Mouse (Mus musculus) intestine, embryonic 16.5 days (tissue): Measurements from ENCODE around the gene Lrcol1. TPM values are rescaled to one million over a fixed set of nuclear protein-coding genes. Genes with fewer than 3 reads are reported as not detected.
A peak's percentile ranks its signal among the peaks of the same experiment; 100 is the strongest.

Source experiments
- ATAC-seq: fragments of 200-750 bp; cut with Nextera tagmentation; 2 replicates; pipeline ENCODE4 v1.8.0; 2017; ENCODE audit warnings: moderate TSS enrichment, moderate library complexity
- H3K27ac ChIP-seq: fragments of 300-500 bp; sonication (generic); 2 replicates; pipeline ENCODE4 v1.5.1; 2014; ENCODE audit warnings: mild to moderate bottlenecking, low read length
- H3K27me3 ChIP-seq: fragments of 300-500 bp; sonication (generic); replicated peaks from 2 replicates; pipeline ENCODE4 v1.6.1; 2014; ENCODE audit warnings: low read length, control low read depth, mixed read lengths; ENCODE audit not compliant: control insufficient read depth, insufficient read depth
- H3K36me3 ChIP-seq: fragments of 300-500 bp; sonication (generic); 2 replicates; pipeline ENCODE4 v1.6.1; 2014; ENCODE audit warnings: low read length, control low read depth; ENCODE audit not compliant: control insufficient read depth, insufficient read depth
- H3K4me1 ChIP-seq: fragments of 300-500 bp; sonication (generic); 2 replicates; pipeline ENCODE4 v1.6.1; 2014; ENCODE audit warnings: low read length, control low read depth, mixed read lengths; ENCODE audit not compliant: control insufficient read depth, insufficient read depth
- H3K4me2 ChIP-seq: fragments of 300-500 bp; sonication (generic); 2 replicates; pipeline ENCODE4 v1.6.1; 2014; ENCODE audit warnings: low read depth, low read length, control low read depth
- H3K4me3 ChIP-seq: fragments of 300-500 bp; sonication (generic); 2 replicates; pipeline ENCODE4 v1.5.1; 2014; ENCODE audit warnings: mild to moderate bottlenecking, low read length
- H3K9ac ChIP-seq: fragments of 300-500 bp; sonication (generic); 2 replicates; pipeline ENCODE4 v1.6.1; 2014; ENCODE audit warnings: low read depth, low read length
- H3K9me3 ChIP-seq: fragments of 300-500 bp; sonication (generic); 2 replicates; pipeline ENCODE4 v1.6.1; 2016; ENCODE audit warnings: low read length, control low read depth; ENCODE audit not compliant: control insufficient read depth
- WGBS: fragments of 180-500 bp; shearing (Covaris S2); extraction: QIAGEN DNeasy Blood & Tissue Kit; methylation state at CpG from one replicate; pipeline ENCODE4 v1.1.7; 2014; 5-methylcytosine and 5-hydroxymethylcytosine counted together
- polyA plus RNA-seq: library from polyadenylated mRNA; unstranded; fragments of >200 nt; fragmentation: Nextera tagmentation; extraction: Ambion mirVana; gene quantifications from 2 replicates; pipeline ENCODE4 v1.2.1, GENCODE M21; 2015

Lrcol1 gene
- polyA plus RNA-seq, 1 experiment from 2014 or later, result not detected

DNA sequence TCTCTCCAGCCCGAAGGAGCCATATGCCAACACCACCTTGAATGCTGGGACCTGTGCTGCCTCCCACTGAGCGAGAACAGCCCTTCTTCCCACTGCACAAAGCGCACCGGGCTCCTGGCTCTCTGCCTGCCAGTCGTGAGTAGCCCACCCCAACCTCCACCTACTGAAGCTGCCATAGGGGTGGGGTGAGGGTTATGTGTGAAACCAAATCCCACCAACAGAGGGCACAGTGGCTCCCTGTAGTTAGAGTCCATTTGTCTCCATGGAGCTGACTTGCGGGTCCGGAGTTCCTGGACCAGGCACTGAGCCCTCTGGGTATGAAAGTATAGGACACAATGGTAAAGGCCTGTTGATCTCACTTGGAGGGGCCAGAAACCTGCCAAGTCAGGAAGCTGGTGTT, 10.2 kb downstream of the Lrcol1 start:
- no peaks in the 10 kb centered on the region for H3K4me1 ChIP-seq
- no peak overlapping the region for H3K27ac ChIP-seq
- H3K4me3 ChIP-seq, result no peak overlapping the region
- 15% methylated on average over 7 of the region's 7 CpGs for WGBS
- H3K4me2 ChIP-seq, result no peak overlapping the region
- ATAC-seq, result no peak; the same call in 1 of the 2 replicates
- no peaks in the 10 kb centered on the region for H3K9me3 ChIP-seq
- H3K36me3 ChIP-seq, result no peaks in the 10 kb centered on the region
- H3K9ac ChIP-seq, result no peak overlapping the region
- peaks cover 8% of the 10 kb centered on the region; the same call in 1 of the 2 replicates for H3K27me3 ChIP-seq

DNA sequence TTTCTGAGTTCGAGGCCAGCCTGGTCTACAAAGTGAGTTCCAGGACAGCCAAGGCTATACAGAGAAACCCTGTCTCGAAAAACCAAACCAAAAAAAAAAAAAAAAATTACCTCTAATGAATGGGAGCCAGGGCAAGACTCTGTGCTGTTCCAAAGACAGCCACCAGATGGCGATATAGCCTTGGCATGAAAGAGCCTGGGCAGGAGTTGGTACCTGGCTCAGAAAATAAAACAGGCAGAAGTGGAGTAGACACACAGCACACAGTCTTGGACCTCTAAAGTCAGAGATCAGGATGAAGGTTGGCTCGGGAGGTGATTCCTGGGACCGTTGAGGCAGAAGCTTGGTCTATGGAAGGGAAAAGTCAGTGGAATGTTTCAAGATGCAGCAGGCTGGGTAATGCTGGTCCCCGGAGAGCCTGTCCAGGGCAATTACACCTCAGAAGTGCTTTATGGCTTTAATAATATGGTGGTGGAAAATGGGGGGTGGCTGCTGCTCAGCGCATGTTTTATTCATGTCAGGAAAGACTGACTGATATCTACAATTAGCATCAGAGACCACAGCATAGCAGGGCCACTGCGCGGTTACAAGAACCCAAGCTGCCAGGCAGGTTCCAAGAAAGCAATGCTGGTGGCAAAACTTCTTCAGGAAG, 13.1 kb downstream of the Lrcol1 start:
- Histone ChIP-seq H3K4me1 (no peaks in the 10 kb centered on the region), H3K36me3 (no peaks in the 10 kb centered on the region), H3K9ac (no peak overlapping the region), H3K4me3 (no peak overlapping the region), H3K9me3 (no peaks in the 10 kb centered on the region), H3K4me2 (no peak overlapping the region), H3K27me3 (peaks cover 8% of the 10 kb centered on the region; the same call in 1 of the 2 replicates), H3K27ac (no peak overlapping the region)
- 38% methylated on average over 9 of the region's 9 CpGs for WGBS
- peak; percentile 52 for ATAC-seq

DNA sequence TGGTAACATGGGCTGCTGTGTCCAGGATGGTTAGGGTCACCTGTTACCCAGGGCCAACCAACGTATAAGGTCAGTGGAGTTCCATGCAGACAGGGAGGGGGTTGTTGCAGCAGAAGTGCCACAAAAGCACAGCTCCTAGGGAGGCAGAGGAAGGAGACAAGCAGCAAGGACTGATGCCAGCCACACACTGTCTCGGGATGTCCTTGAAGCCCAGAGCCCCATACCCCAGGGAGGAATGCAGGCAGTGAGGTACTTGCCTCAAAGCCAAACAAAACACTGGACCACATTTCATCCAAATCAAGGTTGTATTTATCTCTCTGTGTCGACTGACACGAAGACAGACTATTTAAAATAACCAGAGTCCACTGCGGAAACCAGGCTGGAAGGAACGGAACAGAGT, 16.9 kb downstream of the Lrcol1 start:
- no peak for ATAC-seq
- whole genome bisulfite sequencing, result 78% methylated on average over 6 of the region's 6 CpGs
- no peaks in the 10 kb centered on the region for H3K27me3 ChIP-seq

DNA sequence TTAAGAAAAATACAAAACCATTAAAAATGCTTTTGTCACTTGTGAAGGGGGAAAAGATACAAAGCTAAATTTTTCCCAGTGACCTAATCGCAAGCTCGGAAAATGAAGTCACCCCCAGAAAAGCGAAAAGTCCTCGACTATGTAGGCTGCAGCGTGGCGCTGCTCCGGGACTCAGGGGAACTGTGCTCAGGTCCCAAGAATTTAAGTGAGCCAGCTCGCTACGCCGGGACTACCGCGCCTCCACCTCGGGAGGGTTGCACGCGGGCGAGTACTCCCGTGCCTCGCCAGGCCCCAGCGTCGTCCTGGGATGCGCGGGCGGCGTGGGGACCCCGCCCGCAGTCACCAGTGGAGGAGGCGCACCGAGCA, 18.3 kb downstream of the Lrcol1 start:
- WGBS, result 3% methylated on average over 28 of the region's 28 CpGs
- H3K27ac ChIP-seq, result no peak overlapping the region
- H3K9me3 ChIP-seq, result no peaks in the 10 kb centered on the region
- peak; percentile 56 for ATAC-seq
- peak overlapping the region; percentile 98 for H3K4me2 ChIP-seq
- H3K36me3 ChIP-seq, result no peaks in the 10 kb centered on the region
- H3K9ac ChIP-seq, result peak overlapping the region; percentile 74
- peaks cover 4% of the 10 kb centered on the region; the same call in 1 of the 2 replicates for H3K4me1 ChIP-seq
- no peaks in the 10 kb centered on the region for H3K27me3 ChIP-seq
- H3K4me3 ChIP-seq, result peak overlapping the region; percentile 60

More for the DNA sequence above, 16.9 kb downstream of the Lrcol1 start:
- H3K4me1 ChIP-seq, result peaks cover 4% of the 10 kb centered on the region; the same call in 1 of the 2 replicates
- H3K9me3 ChIP-seq, result no peaks in the 10 kb centered on the region
- no peak overlapping the region for H3K4me2 ChIP-seq
- no peak overlapping the region for H3K4me3 ChIP-seq
- no peak overlapping the region for H3K9ac ChIP-seq
- H3K27ac ChIP-seq, result no peak overlapping the region
- H3K36me3 ChIP-seq, result no peaks in the 10 kb centered on the region

DNA sequence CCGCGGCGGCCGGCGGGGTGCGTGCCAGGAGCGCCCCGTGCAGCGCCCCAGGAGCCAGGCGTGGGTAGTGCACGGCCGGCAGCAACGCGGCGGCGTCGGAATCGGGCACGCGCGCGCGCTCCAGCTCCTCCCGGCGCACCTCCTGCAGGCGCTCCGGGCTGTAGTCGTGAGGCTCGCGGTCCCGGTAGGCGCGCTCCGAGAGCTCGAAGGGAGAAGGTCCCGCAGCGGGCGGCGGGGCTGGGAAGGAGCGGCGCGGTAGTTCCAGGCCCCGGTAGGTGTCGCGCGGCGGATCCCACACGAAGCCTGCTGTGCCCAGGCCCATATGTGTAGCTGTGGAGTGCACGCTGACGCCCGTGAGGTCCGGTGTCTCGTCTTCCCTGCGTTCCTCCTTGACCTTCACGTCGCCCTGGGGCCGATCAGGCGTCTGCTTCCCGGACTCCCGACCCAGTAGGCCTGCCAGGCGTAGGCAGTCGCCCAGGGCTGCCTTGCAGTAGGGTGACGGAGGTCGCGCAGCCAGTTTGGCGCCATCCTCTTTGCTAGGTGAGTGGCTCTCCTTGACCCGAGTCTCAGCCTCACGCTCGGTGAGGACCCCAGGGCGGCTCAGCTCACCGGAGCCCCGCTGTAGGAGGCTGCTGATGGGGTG, 18.8 kb downstream of the Lrcol1 start:
- WGBS, result 4% methylated on average over 57 of the region's 72 CpGs
- Histone ChIP-seq H3K36me3 (no peaks in the 10 kb centered on the region), H3K4me2 (peak overlapping the region; percentile 98), H3K9ac (peak overlapping the region; percentile 74), H3K27ac (peak overlapping the region; percentile 58), H3K4me1 (peaks cover 4% of the 10 kb centered on the region; the same call in 1 of the 2 replicates), H3K27me3 (no peaks in the 10 kb centered on the region), H3K4me3 (peak overlapping the region; percentile 60), H3K9me3 (no peaks in the 10 kb centered on the region)
- peak; percentile 94 for ATAC-seq

DNA sequence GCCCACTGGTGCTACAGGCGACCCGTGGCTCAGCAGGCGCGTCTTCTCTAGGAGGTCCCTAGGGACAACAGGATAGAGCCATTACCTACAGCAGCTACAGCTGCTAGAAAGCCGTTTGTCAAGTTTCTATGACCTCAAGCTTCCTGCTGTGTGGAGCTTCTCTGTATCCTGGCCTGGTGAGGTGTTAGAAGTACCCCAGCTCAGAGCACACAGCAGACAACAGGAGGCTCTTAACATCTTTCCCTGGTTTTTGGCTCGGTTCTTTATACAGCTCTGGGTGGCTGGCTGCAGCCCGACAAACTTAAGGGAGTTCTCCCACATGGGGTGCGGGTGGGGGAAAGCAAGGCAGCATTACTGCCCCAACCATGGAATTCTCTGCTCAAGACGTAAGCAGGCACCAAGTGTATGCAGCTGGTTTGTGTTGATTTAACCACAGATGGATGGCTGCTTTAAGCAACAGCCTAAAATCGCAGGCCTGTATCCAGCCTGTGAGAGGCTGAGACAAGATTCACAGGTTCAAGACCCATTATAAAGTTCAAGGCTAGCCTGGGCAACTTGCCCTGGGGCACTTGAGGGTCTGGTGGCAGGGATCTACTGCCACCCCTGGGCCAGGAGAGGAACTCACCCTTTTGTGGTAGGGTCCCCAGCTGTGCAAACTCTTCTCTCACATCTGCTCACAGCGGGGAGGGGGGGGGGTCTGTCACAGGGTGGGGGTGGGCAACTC, 19.5 kb downstream of the Lrcol1 start:
- Histone ChIP-seq H3K36me3 (no peaks in the 10 kb centered on the region), H3K4me3 (peak overlapping the region; percentile 60), H3K27ac (peak overlapping the region; percentile 58), H3K9me3 (no peaks in the 10 kb centered on the region), H3K9ac (peak overlapping the region; percentile 74), H3K27me3 (no peaks in the 10 kb centered on the region), H3K4me1 (peaks cover 4% of the 10 kb centered on the region; the same call in 1 of the 2 replicates), H3K4me2 (peak overlapping the region; percentile 98)
- WGBS, result 47% methylated on average over 11 of the region's 11 CpGs
- ATAC-seq, result peak; percentile 10

DNA sequence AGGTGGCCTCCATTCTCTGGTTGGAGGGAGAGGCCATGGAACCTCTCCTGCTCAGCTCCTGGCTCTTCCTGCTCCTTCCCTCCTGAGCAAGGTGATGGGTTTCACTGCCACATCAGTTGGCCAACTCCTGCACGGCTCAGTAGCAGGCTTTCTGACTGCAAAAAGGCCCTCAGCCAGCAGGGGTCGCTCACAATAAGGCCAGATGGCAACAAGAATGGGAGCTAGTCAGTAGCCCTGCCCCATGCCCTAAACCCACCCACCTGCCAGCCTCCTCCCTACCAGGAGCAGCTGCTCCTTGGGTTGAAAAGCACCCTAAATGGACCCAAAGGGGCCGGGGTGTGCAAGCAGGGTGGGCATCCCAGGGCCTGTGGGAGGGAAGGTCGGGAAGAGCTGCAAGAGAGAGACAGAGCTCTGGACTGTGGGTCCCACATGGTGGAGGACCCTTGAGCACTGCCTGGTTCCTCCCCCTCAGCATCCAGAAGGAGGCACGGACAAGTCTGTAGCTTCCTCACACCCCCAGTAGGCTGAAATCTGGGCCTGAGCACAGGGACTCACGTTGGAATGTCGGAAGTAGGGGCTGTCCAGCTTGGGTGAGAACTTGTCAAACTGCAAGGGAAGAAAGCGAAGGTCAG, 32.4 kb downstream of the Lrcol1 start:
- H3K9ac ChIP-seq, result no peak overlapping the region
- H3K27ac ChIP-seq, result no peak overlapping the region
- no peaks in the 10 kb centered on the region for H3K4me1 ChIP-seq
- H3K4me2 ChIP-seq, result no peak overlapping the region
- no peaks in the 10 kb centered on the region for H3K27me3 ChIP-seq
- 58% methylated on average over 8 of the region's 8 CpGs for WGBS
- peaks cover 5% of the 10 kb centered on the region; the same call in 1 of the 2 replicates for H3K36me3 ChIP-seq
- ATAC-seq, result peak; percentile 51; the same call in 1 of the 2 replicates
- no peak overlapping the region for H3K4me3 ChIP-seq
- H3K9me3 ChIP-seq, result no peaks in the 10 kb centered on the region

DNA sequence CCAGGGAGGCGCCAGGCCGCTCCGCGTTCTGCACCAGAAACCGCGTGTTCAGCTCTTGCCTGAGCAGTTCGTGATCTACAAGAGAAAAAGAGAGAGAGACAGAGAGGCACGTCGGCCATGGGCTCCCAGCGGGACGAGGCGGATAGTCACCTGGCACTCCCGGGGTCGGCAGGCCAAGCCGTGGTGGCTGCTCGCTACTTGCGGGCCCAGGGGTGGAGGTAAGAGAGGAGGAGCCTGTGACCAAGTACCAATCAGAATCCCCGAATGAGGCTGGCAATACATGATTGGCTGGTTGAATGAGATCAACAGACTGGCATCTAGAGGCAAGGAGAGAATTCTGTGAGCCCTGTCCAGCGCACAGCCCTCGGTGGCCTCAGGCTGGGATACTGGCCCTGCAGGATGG, 33.7 kb downstream of the Lrcol1 start:
- ATAC-seq, result no peak
- H3K4me2 ChIP-seq, result no peak overlapping the region
- H3K9ac ChIP-seq, result no peak overlapping the region
- no peaks in the 10 kb centered on the region for H3K4me1 ChIP-seq
- 50% methylated on average over 20 of the region's 20 CpGs for WGBS
- no peaks in the 10 kb centered on the region for H3K27me3 ChIP-seq
- no peak overlapping the region for H3K4me3 ChIP-seq
- H3K36me3 ChIP-seq, result peaks cover 5% of the 10 kb centered on the region; the same call in 1 of the 2 replicates
- H3K9me3 ChIP-seq, result no peaks in the 10 kb centered on the region
- H3K27ac ChIP-seq, result no peak overlapping the region

DNA sequence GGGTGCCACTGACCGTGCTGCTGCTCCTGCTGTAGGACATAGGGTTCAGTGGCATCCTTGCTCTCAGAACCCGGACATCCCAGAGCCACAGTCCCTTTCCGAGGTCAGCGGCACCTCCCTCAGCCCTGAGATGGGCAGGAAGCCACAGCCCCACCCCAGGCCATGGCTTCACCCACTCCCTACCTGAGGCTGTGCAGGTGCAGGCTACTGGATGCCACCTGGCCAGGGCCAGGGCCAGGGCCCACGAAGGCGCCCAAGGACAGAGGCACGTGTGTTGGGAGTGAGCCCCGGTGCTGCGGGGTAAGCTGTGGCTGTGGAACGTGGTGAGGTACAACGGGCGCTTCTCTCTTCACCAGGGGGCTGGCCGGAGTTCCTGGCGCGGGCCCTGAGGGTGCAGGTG, 34.6 kb downstream of the Lrcol1 start:
- WGBS, result 90% methylated on average over 15 of the region's 15 CpGs

More for the DNA sequence above, 34.6 kb downstream of the Lrcol1 start:
- no peaks in the 10 kb centered on the region for H3K9me3 ChIP-seq
- peaks cover 5% of the 10 kb centered on the region; the same call in 1 of the 2 replicates for H3K36me3 ChIP-seq
- no peaks in the 10 kb centered on the region for H3K27me3 ChIP-seq
- no peak overlapping the region for H3K4me3 ChIP-seq
- ATAC-seq, result 0 out of 2 replicates have a peak, but pooled peaks have one; percentile 35
- H3K27ac ChIP-seq, result no peak overlapping the region
- H3K4me2 ChIP-seq, result no peak overlapping the region
- no peaks in the 10 kb centered on the region for H3K4me1 ChIP-seq
- H3K9ac ChIP-seq, result no peak overlapping the region
